In the genomic region with DNA sequence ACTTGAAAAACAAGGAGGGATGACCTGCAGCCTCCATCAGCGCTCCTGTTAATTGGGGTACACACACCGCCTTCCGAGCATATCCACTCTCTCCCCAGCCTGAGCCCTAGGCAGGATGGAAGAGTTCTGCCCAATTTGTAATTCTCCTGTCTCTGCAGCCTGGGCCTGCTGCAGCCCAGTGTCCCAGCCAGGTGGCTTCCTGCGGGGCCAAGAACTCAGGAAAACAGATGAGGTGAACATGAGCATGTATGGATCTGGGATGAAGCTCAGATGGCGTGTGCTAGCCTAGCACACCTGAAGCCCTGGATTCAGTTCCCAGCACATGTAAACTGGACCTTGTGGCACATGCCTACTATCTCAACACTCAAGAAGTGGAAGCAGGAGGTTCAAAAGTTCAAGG, we compare ENCODE assay signal across 13 mouse cellular contexts.
DNase-seq lines count a peak whose midpoint lies in the region; ATAC-seq lines count a peak whose summit lies in the region.
"Had no signal": no experiment of that assay in that cellular context is flagged by ENCODE, and none has a peak within 500 bp of the region (broad histone marks: within the 10 kb centered on the region; RNA-seq: fewer than 3 reads in every experiment).

No protein-coding gene starts in this region.

- WGBS in heart, embryonic 10.5 days, result 89% methylated on average over 5 of the region's 5 CpGs
- 96% methylated on average over 5 of the region's 5 CpGs for WGBS in hindbrain, embryonic 15.5 days
- WGBS in hindbrain, embryonic 16.5 days, result 94% methylated on average over 5 of the region's 5 CpGs
- WGBS in embryonic facial prominence, embryonic 10.5 days, result 88% methylated on average over 5 of the region's 5 CpGs
- WGBS in midbrain, embryonic 15.5 days, result 95% methylated on average over 5 of the region's 5 CpGs

- no peak overlapping the region for H3K9ac ChIP-seq in hindbrain, embryonic 15.5 days
- no peak overlapping the region for H3K9ac ChIP-seq in hindbrain, embryonic 16.5 days (ENCODE audit: low read depth, low read length)
- H3K9ac ChIP-seq in midbrain, embryonic 15.5 days, result no peak overlapping the region
- H3K9ac ChIP-seq: embryonic facial prominence, embryonic 12.5 days; limb, embryonic 13.5 days had no signal

- no peak for DNase-seq in heart, embryonic 10.5 days (ENCODE audit: low spot score)
- no peak for DNase-seq in heart, postnatal 36 days
- DNase-seq in embryonic facial prominence, embryonic 10.5 days (ENCODE audit: low spot score), result no peak
- no peak for DNase-seq in spleen, postnatal 14 days (ENCODE audit: low spot score in 2 of 2)
- DNase-seq: cerebellum, adult 8-10 months; gastrocnemius, postnatal 25 days; thymus, adult 18-20 months had no signal

- intact Hi-C loops in heart, postnatal 36 days (cut with DNase I), result no loop called here

- H3K9me3 ChIP-seq in heart, embryonic 10.5 days, result no peaks in the 10 kb centered on the region
- no peaks in the 10 kb centered on the region for H3K9me3 ChIP-seq in hindbrain, embryonic 15.5 days
- H3K9me3 ChIP-seq in hindbrain, embryonic 16.5 days (ENCODE audit: control insufficient read depth, low read length), result peaks cover 3% of the 10 kb centered on the region
- no peaks in the 10 kb centered on the region for H3K9me3 ChIP-seq in embryonic facial prominence, embryonic 10.5 days
- H3K9me3 ChIP-seq in midbrain, embryonic 15.5 days, result no peaks in the 10 kb centered on the region
- H3K9me3 ChIP-seq: embryonic facial prominence, embryonic 12.5 days; limb, embryonic 13.5 days had no signal

- no peaks in the 10 kb centered on the region for H3K36me3 ChIP-seq in heart, embryonic 10.5 days
- H3K36me3 ChIP-seq in hindbrain, embryonic 15.5 days, result no peaks in the 10 kb centered on the region
- H3K36me3 ChIP-seq in hindbrain, embryonic 16.5 days (ENCODE audit: control insufficient read depth, insufficient read depth, low read length), result no peaks in the 10 kb centered on the region
- no peaks in the 10 kb centered on the region for H3K36me3 ChIP-seq in embryonic facial prominence, embryonic 10.5 days (replicated peaks)
- H3K36me3 ChIP-seq in midbrain, embryonic 15.5 days (replicated peaks), result no peaks in the 10 kb centered on the region
- H3K36me3 ChIP-seq: embryonic facial prominence, embryonic 12.5 days; limb, embryonic 13.5 days had no signal

- H3K27ac ChIP-seq in heart, embryonic 10.5 days, result peak overlapping the region; percentile 87
- H3K27ac ChIP-seq in hindbrain, embryonic 15.5 days (replicated peaks), result peak overlapping the region; percentile 38; the same call in 1 of the 2 replicates
- no peak overlapping the region for H3K27ac ChIP-seq in hindbrain, embryonic 16.5 days (ENCODE audit: low read depth, low read length)
- peak overlapping the region; percentile 40; the same call in 1 of the 2 replicates for H3K27ac ChIP-seq in embryonic facial prominence, embryonic 10.5 days (replicated peaks)
- H3K27ac ChIP-seq in midbrain, embryonic 15.5 days, result peak overlapping the region; percentile 60
- H3K27ac ChIP-seq: embryonic facial prominence, embryonic 12.5 days; limb, embryonic 13.5 days had no signal

- no peak overlapping the region for H3K4me2 ChIP-seq in hindbrain, embryonic 15.5 days
- H3K4me2 ChIP-seq in hindbrain, embryonic 16.5 days (ENCODE audit: low read length), result no peak overlapping the region
- H3K4me2 ChIP-seq in midbrain, embryonic 15.5 days, result no peak overlapping the region
- H3K4me2 ChIP-seq: embryonic facial prominence, embryonic 12.5 days; limb, embryonic 13.5 days had no signal

- no peak for ATAC-seq in hindbrain, embryonic 15.5 days (ENCODE audit: low FRiP score, low read depth)
- no peak for ATAC-seq in hindbrain, embryonic 16.5 days
- ATAC-seq in midbrain, embryonic 15.5 days (replicated peaks), result no peak
- ATAC-seq: inflammation-experienced regulatory T-cells, adult 6 months had no signal

- H3K4me1 ChIP-seq in heart, embryonic 10.5 days, result peaks cover 57% of the 10 kb centered on the region
- H3K4me1 ChIP-seq in hindbrain, embryonic 15.5 days (replicated peaks), result peaks cover 40% of the 10 kb centered on the region
- peaks cover 20% of the 10 kb centered on the region for H3K4me1 ChIP-seq in hindbrain, embryonic 16.5 days (ENCODE audit: control insufficient read depth, insufficient read depth, low read depth, low read length)
- peaks cover 54% of the 10 kb centered on the region for H3K4me1 ChIP-seq in embryonic facial prominence, embryonic 10.5 days
- peaks cover 30% of the 10 kb centered on the region for H3K4me1 ChIP-seq in midbrain, embryonic 15.5 days

- no peak overlapping the region; the same call in 1 of the 2 replicates for H3K4me3 ChIP-seq in heart, embryonic 10.5 days
- no peak overlapping the region for H3K4me3 ChIP-seq in hindbrain, embryonic 15.5 days
- no peak overlapping the region for H3K4me3 ChIP-seq in hindbrain, embryonic 16.5 days (ENCODE audit: low read length)
- H3K4me3 ChIP-seq in embryonic facial prominence, embryonic 10.5 days, result no peak overlapping the region
- no peak overlapping the region for H3K4me3 ChIP-seq in midbrain, embryonic 15.5 days
- H3K4me3 ChIP-seq: embryonic facial prominence, embryonic 12.5 days; limb, embryonic 13.5 days had no signal

- H3K27me3 ChIP-seq in heart, embryonic 10.5 days (ENCODE audit: insufficient read depth, poor library complexity, severe bottlenecking), result 0 out of 2 replicates have a peak, but pooled peaks cover 10% of the 10 kb centered on the region
- 0 out of 2 replicates have a peak, but pooled peaks cover 3% of the 10 kb centered on the region for H3K27me3 ChIP-seq in hindbrain, embryonic 15.5 days
- no peaks in the 10 kb centered on the region; the same call in 1 of the 2 replicates for H3K27me3 ChIP-seq in hindbrain, embryonic 16.5 days (replicated peaks; ENCODE audit: control insufficient read depth, insufficient read depth, low read length)
- H3K27me3 ChIP-seq in embryonic facial prominence, embryonic 10.5 days (replicated peaks; ENCODE audit: low read depth, poor library complexity, severe bottlenecking), result peaks cover 16% of the 10 kb centered on the region
- no peaks in the 10 kb centered on the region for H3K27me3 ChIP-seq in midbrain, embryonic 15.5 days (replicated peaks)
- H3K27me3 ChIP-seq: embryonic facial prominence, embryonic 12.5 days; limb, embryonic 13.5 days had no signal
